Mouse (Mus musculus) heart, postnatal 36 days (tissue): ENCODE measurements around the gene Nxf3. TPM values are rescaled to one million over a fixed set of nuclear protein-coding genes. Genes with fewer than 3 reads are reported as not detected.

Source experiments
- total RNA-seq, 2 experiments: library from RNA; stranded (reverse); gene quantifications; 2 replicates each; pipeline ENCODE4 v1.2.3; 2021

The Nxf3 gene
- total RNA-seq, 2 experiments from 2014 or later, result 0.17 TPM; not detected in 1

Other genes with a start within 250 kb of the Nxf3 start
- gene Gprasp2, start 246.2 kb downstream of the Nxf3 start, total RNA-seq, result 1 to 10 TPM; 1.7 to 1.8 TPM
- gene Arxes2, start 91.4 kb downstream of the Nxf3 start, total RNA-seq, result 1 to 10 TPM; 1.4 to 2.2 TPM
- gene Arxes1, start 51.9 kb downstream of the Nxf3 start, total RNA-seq, result under 1 TPM; 0.25 to 0.33 TPM
- gene Bex2, start 17.0 kb downstream of the Nxf3 start, total RNA-seq, result not detected
- gene Bex4, start 53.7 kb upstream of the Nxf3 start, total RNA-seq, result 1 to 10 TPM in 1 of 2 experiments, under 1 TPM in 1; 0.49 to 1.2 TPM
- 10 to 100 TPM; 17.0 to 19.2 TPM for gene Tceal8, start 87.1 kb upstream of the Nxf3 start, total RNA-seq
- gene Tceal5, start 118.6 kb upstream of the Nxf3 start, total RNA-seq, result under 1 TPM in 1 of 2 experiments, not detected in 1; 0.58 TPM
- 1 to 10 TPM in 1 of 2 experiments, not detected in 1; 1.1 TPM for gene Tceal7, start 129.5 kb upstream of the Nxf3 start, total RNA-seq
- 1 to 10 TPM; 2.7 to 3.1 TPM for gene Bex1, start 130.3 kb upstream of the Nxf3 start, total RNA-seq
- 10 to 100 TPM; 26.8 to 32.9 TPM for gene Tceal9, start 159.8 kb upstream of the Nxf3 start, total RNA-seq
- 10 to 100 TPM in 1 of 2 experiments, 1 to 10 TPM in 1; 8.3 to 15.1 TPM for gene Bex3, start 185.0 kb upstream of the Nxf3 start, total RNA-seq